In genomic region chr13:59703514-59703913, GRCm38 (mm10) we compare ENCODE assay signal across 34 mouse cellular contexts. TPM values are rescaled to one million over a fixed set of nuclear protein-coding genes. Genes with fewer than 3 reads are reported as not detected.
DNase-seq lines count a peak whose midpoint lies in the region; ATAC-seq lines count a peak whose summit lies in the region.
"Had no signal": no experiment of that assay in that cellular context is flagged by ENCODE, and none has a peak within 500 bp of the region (broad histone marks: within the 10 kb centered on the region; RNA-seq: fewer than 3 reads in every experiment).

No protein-coding gene starts in this region.

- no peak overlapping the region for H3K9ac ChIP-seq in midbrain, embryonic 16.5 days (ENCODE audit: low read depth, low read length)
- H3K9ac ChIP-seq: heart, embryonic 15.5 days; hindbrain, embryonic 13.5 days; limb, embryonic 12.5 days; liver, embryonic 15.5 days; lung, embryonic 15.5 days; midbrain, embryonic 12.5 days; neural tube, embryonic 13.5 days had no signal

- H3K4me2 ChIP-seq in midbrain, embryonic 16.5 days (ENCODE audit: low read length), result no peak overlapping the region
- H3K4me2 ChIP-seq: heart, embryonic 15.5 days; hindbrain, embryonic 13.5 days; limb, embryonic 12.5 days; liver, embryonic 15.5 days; midbrain, embryonic 12.5 days; neural tube, embryonic 13.5 days had no signal

- H3K27me3 ChIP-seq in midbrain, embryonic 16.5 days (ENCODE audit: control insufficient read depth, insufficient read depth, low read depth, low read length), result no peaks in the 10 kb centered on the region
- H3K27me3 ChIP-seq: heart, embryonic 15.5 days; limb, embryonic 12.5 days; lung, embryonic 15.5 days; midbrain, embryonic 12.5 days; neural tube, embryonic 13.5 days had no signal

- H3K4me3 ChIP-seq in midbrain, embryonic 16.5 days (ENCODE audit: low read depth, low read length), result no peak overlapping the region
- H3K4me3 ChIP-seq: heart, embryonic 15.5 days; hindbrain, embryonic 13.5 days; limb, embryonic 12.5 days; liver, embryonic 15.5 days; lung, embryonic 15.5 days; megakaryocyte, embryonic 14.5 days; midbrain, embryonic 12.5 days; neural tube, embryonic 13.5 days had no signal

- H3K9me3 ChIP-seq in midbrain, embryonic 16.5 days (replicated peaks; ENCODE audit: control insufficient read depth, low read length, poor library complexity, severe bottlenecking), result no peaks in the 10 kb centered on the region
- H3K9me3 ChIP-seq: G1E; heart, embryonic 15.5 days; hindbrain, embryonic 13.5 days; limb, embryonic 12.5 days; liver, embryonic 15.5 days; lung, embryonic 15.5 days; midbrain, embryonic 12.5 days; neural tube, embryonic 13.5 days had no signal

- ATAC-seq in frontal cortex, adult (ENCODE audit: low TSS enrichment), result peak; percentile 81
- no peak for ATAC-seq in midbrain, embryonic 16.5 days
- ATAC-seq: forebrain, embryonic 14.5 days; intestine, postnatal 0 days had no signal

- no peak overlapping the region for H3K27ac ChIP-seq in midbrain, embryonic 16.5 days (ENCODE audit: low read length)
- H3K27ac ChIP-seq: heart, embryonic 15.5 days; hindbrain, embryonic 13.5 days; limb, embryonic 12.5 days; liver, embryonic 15.5 days; lung, embryonic 15.5 days; midbrain, embryonic 12.5 days; neural tube, embryonic 13.5 days had no signal

- WGBS in midbrain, embryonic 16.5 days, result 89% methylated on average over 12 of the region's 12 CpGs

- DNase-seq in frontal cortex, postnatal 10 days (ENCODE audit: low spot score in 2 of 2), result no peak
- peak; percentile 14 to 17 for DNase-seq in layer of hippocampus, postnatal 36 days
- DNase-seq in layer of hippocampus, adult 11-12 months (ENCODE audit: low spot score), result no peak
- DNase-seq in right cerebral cortex, adult 2 months (ENCODE audit: low spot score in 2 of 2), result peak; percentile 48 to 52
- no peak for DNase-seq in right cerebral cortex, postnatal 10 days (ENCODE audit: low spot score in 2 of 2)
- peak; percentile 50 for DNase-seq in telencephalon, adult 2 months (ENCODE audit: low read depth, low spot score)
- DNase-seq: adrenal gland, adult 8-10 months; cerebellum, adult 9-10 months; cerebellum, postnatal 36 days; gastrocnemius, postnatal 14 days; kidney, postnatal 10 days; lung, postnatal 4 days had no signal

- H3K36me3 ChIP-seq in midbrain, embryonic 16.5 days (ENCODE audit: control insufficient read depth, insufficient read depth, low read length), result no peaks in the 10 kb centered on the region
- H3K36me3 ChIP-seq: G1E; heart, embryonic 15.5 days; hindbrain, embryonic 13.5 days; limb, embryonic 12.5 days; liver, embryonic 15.5 days; lung, embryonic 15.5 days; midbrain, embryonic 12.5 days; neural tube, embryonic 13.5 days had no signal

- H3K4me1 ChIP-seq in midbrain, embryonic 16.5 days (ENCODE audit: control insufficient read depth, insufficient read depth, low read length), result no peaks in the 10 kb centered on the region
- H3K4me1 ChIP-seq: limb, embryonic 12.5 days; midbrain, embryonic 12.5 days; neural tube, embryonic 13.5 days had no signal

RNA-seq across cellular contexts. Expression of gene Spata31d1a, which starts 6.6 kb away (rescaled TPM):
- total RNA-seq in layer of hippocampus, postnatal 36 days (2021), result under 1 TPM; 0.08 to 0.40 TPM
- polyA plus RNA-seq in midbrain, embryonic 16.5 days (2015; fragmentation: Nextera tagmentation; extraction: Ambion mirVana), result 0.16 and 0.30 TPM in 2 replicates
- total RNA-seq: adrenal gland, adult 8-10 months; adrenal gland, postnatal 4 days; gastrocnemius, postnatal 14 days; granulocyte monocyte progenitor cell, adult 5-6 weeks; heart, postnatal 25 days; liver, adult 2 months had no signal
- polyA plus RNA-seq: embryonic facial prominence, embryonic 11.5 days; forebrain, embryonic 14.5 days; G1E; hindbrain, embryonic 13.5 days; intestine, postnatal 0 days; large intestine, adult 2 months; limb, embryonic 12.5 days; liver, adult 2 months; liver, embryonic 15.5 days; lung, embryonic 15.5 days; small intestine, adult 2 months had no signal

RNA-seq across cellular contexts. Expression of gene Spata31d1b, which starts 8.6 kb away (rescaled TPM):
- total RNA-seq in layer of hippocampus, postnatal 36 days (2021), result under 1 TPM; 0.07 to 0.20 TPM
- polyA plus RNA-seq in midbrain, embryonic 16.5 days (2015; fragmentation: Nextera tagmentation; extraction: Ambion mirVana), result not detected in 2 replicates
- total RNA-seq: adrenal gland, adult 8-10 months; adrenal gland, postnatal 4 days; gastrocnemius, postnatal 14 days; granulocyte monocyte progenitor cell, adult 5-6 weeks; heart, postnatal 25 days; liver, adult 2 months had no signal
- polyA plus RNA-seq: embryonic facial prominence, embryonic 11.5 days; forebrain, embryonic 14.5 days; G1E; heart, embryonic 15.5 days; hindbrain, embryonic 13.5 days; intestine, postnatal 0 days; large intestine, adult 2 months; limb, embryonic 12.5 days; liver, adult 2 months; lung, embryonic 15.5 days; midbrain, embryonic 12.5 days; neural tube, embryonic 13.5 days; small intestine, adult 2 months; stomach, embryonic 14.5 days had no signal

RNA-seq across cellular contexts. Expression of gene 4921517D22Rik, which starts 9.6 kb away (rescaled TPM):
- not detected for total RNA-seq in layer of hippocampus, postnatal 36 days (2021)
- not detected in 2 replicates for polyA plus RNA-seq in midbrain, embryonic 16.5 days (2015; fragmentation: Nextera tagmentation; extraction: Ambion mirVana)
- total RNA-seq: adrenal gland, adult 8-10 months; adrenal gland, postnatal 4 days; gastrocnemius, postnatal 14 days; granulocyte monocyte progenitor cell, adult 5-6 weeks; heart, postnatal 25 days; layer of hippocampus, postnatal 14 days; liver, adult 2 months had no signal
- polyA plus RNA-seq: embryonic facial prominence, embryonic 11.5 days; forebrain, embryonic 14.5 days; G1E; heart, embryonic 15.5 days; hindbrain, embryonic 13.5 days; intestine, postnatal 0 days; large intestine, adult 2 months; limb, embryonic 12.5 days; liver, adult 2 months; liver, embryonic 15.5 days; lung, embryonic 15.5 days; midbrain, embryonic 12.5 days; neural tube, embryonic 13.5 days; small intestine, adult 2 months; stomach, embryonic 14.5 days had no signal

RNA-seq across cellular contexts. Expression of gene Golm1, which starts 27.9 kb away (rescaled TPM):
- 10 to 100 TPM; 64.3 to 74.2 TPM for total RNA-seq in layer of hippocampus, postnatal 36 days (2021)
- polyA plus RNA-seq in midbrain, embryonic 16.5 days (2015; fragmentation: Nextera tagmentation; extraction: Ambion mirVana), result 18.4 and 27.3 TPM in 2 replicates

RNA-seq across cellular contexts. Expression of gene Spata31d1d, which starts 28.0 kb away (rescaled TPM):
- not detected for total RNA-seq in layer of hippocampus, postnatal 36 days (2021)
- not detected in 2 replicates for polyA plus RNA-seq in midbrain, embryonic 16.5 days (2015; fragmentation: Nextera tagmentation; extraction: Ambion mirVana)
- total RNA-seq: adrenal gland, adult 8-10 months; adrenal gland, postnatal 4 days; gastrocnemius, postnatal 14 days; granulocyte monocyte progenitor cell, adult 5-6 weeks; heart, postnatal 25 days; layer of hippocampus, postnatal 14 days; liver, adult 2 months had no signal
- polyA plus RNA-seq: embryonic facial prominence, embryonic 11.5 days; forebrain, embryonic 14.5 days; G1E; heart, embryonic 15.5 days; hindbrain, embryonic 13.5 days; intestine, postnatal 0 days; large intestine, adult 2 months; limb, embryonic 12.5 days; liver, adult 2 months; liver, embryonic 15.5 days; lung, embryonic 15.5 days; midbrain, embryonic 12.5 days; neural tube, embryonic 13.5 days; small intestine, adult 2 months; stomach, embryonic 14.5 days had no signal

Comparison
In these comparisons a context has a peak if more than half of its experiments do, and no peak if none do; other contexts are left out.
1. DNase-seq: peak in layer of hippocampus, postnatal 36 days (2 of 2), right cerebral cortex, adult 2 months (2 of 2) and telencephalon, adult 2 months (single experiment); none in frontal cortex, postnatal 10 days (0 of 2), layer of hippocampus, adult 11-12 months (single experiment) and right cerebral cortex, postnatal 10 days (0 of 2).